ENCODE assay signal across 8 mouse cellular contexts in genomic region chr7:88129536-88130487, GRCm38 (mm10).
DNase-seq lines count a peak whose midpoint lies in the region; ATAC-seq lines count a peak whose summit lies in the region.

No protein-coding gene starts in this region.

- peak; percentile 7 for DNase-seq in adrenal gland, postnatal 14 days
- no peak for DNase-seq in adrenal gland, postnatal 4 days (ENCODE audit: low spot score in 2 of 2)
- peak; percentile 5 to 17 for DNase-seq in spleen, adult 18-20 months
- no peak for DNase-seq in spleen, postnatal 36 days (ENCODE audit: low spot score in 2 of 2)
- peak; percentile 53 for DNase-seq in hindbrain, embryonic 14.5 days (ENCODE audit: low spot score)

- H3K4me3 ChIP-seq in hindbrain, embryonic 14.5 days (replicated peaks; ENCODE audit: low read length), result peak overlapping the region; percentile 40
- H3K4me3 ChIP-seq in liver, embryonic 16.5 days (ENCODE audit: low read depth, low read length), result no peak overlapping the region

- H3K9me3 ChIP-seq in hindbrain, embryonic 14.5 days (ENCODE audit: control insufficient read depth, low read length), result no peaks in the 10 kb centered on the region
- no peaks in the 10 kb centered on the region for H3K9me3 ChIP-seq in liver, embryonic 16.5 days (replicated peaks; ENCODE audit: control insufficient read depth, low read length)

- H3K27ac ChIP-seq in hindbrain, embryonic 14.5 days, result 0 out of 2 replicates have a peak overlapping the region, but pooled peaks have one; percentile 41
- no peak overlapping the region for H3K27ac ChIP-seq in liver, embryonic 16.5 days (ENCODE audit: low read length)

- H3K4me2 ChIP-seq in hindbrain, embryonic 14.5 days (replicated peaks), result peak overlapping the region; percentile 67
- 0 out of 2 replicates have a peak overlapping the region, but pooled peaks have one; percentile 6 for H3K4me2 ChIP-seq in liver, embryonic 16.5 days (ENCODE audit: low read depth, low read length)

- ATAC-seq in hindbrain, embryonic 14.5 days (ENCODE audit: low FRiP score), result peak; percentile 92
- ATAC-seq in liver, embryonic 16.5 days (ENCODE audit: low read depth), result no peak
- 0 out of 2 replicates have a peak, but pooled peaks have one; percentile 30 for ATAC-seq in neutrophil, adult 5-6 weeks (ENCODE audit: extremely low read depth, insufficient number of reproducible peaks, low FRiP score, poor library complexity, severe bottlenecking)
- no peak for ATAC-seq in erythroid progenitor cell, adult 5-6 weeks (replicated peaks; ENCODE audit: low FRiP score, poor library complexity, severe bottlenecking)

- 7% methylated on average over 41 of the region's 41 CpGs for WGBS in hindbrain, embryonic 14.5 days
- 8% methylated on average over 41 of the region's 41 CpGs for WGBS in liver, embryonic 16.5 days (ENCODE audit: insufficient replicate concordance)

- H3K27me3 ChIP-seq in hindbrain, embryonic 14.5 days (ENCODE audit: control insufficient read depth, insufficient read depth, low read length), result peaks cover 4% of the 10 kb centered on the region; the same call in 1 of the 2 replicates
- H3K27me3 ChIP-seq in liver, embryonic 16.5 days (ENCODE audit: control insufficient read depth, insufficient read depth, low read depth, low read length), result peaks cover 9% of the 10 kb centered on the region

- H3K4me1 ChIP-seq in hindbrain, embryonic 14.5 days (replicated peaks; ENCODE audit: control insufficient read depth, insufficient read depth, low read length), result peaks cover 14% of the 10 kb centered on the region
- H3K4me1 ChIP-seq in liver, embryonic 16.5 days (ENCODE audit: control insufficient read depth, low read depth, low read length), result no peaks in the 10 kb centered on the region

- peak overlapping the region; percentile 64 for H3K9ac ChIP-seq in hindbrain, embryonic 14.5 days
- no peak overlapping the region for H3K9ac ChIP-seq in liver, embryonic 16.5 days (ENCODE audit: low read depth, low read length)

- H3K36me3 ChIP-seq in hindbrain, embryonic 14.5 days (replicated peaks; ENCODE audit: control insufficient read depth, insufficient read depth), result no peaks in the 10 kb centered on the region
- no peaks in the 10 kb centered on the region for H3K36me3 ChIP-seq in liver, embryonic 16.5 days (ENCODE audit: control insufficient read depth, insufficient read depth)

Comparison
In these comparisons a context has a peak if more than half of its experiments do, and no peak if none do; other contexts are left out.
1. DNase-seq: peak in adrenal gland, postnatal 14 days (single experiment), spleen, adult 18-20 months (2 of 2) and hindbrain, embryonic 14.5 days (single experiment); none in adrenal gland, postnatal 4 days (0 of 2) and spleen, postnatal 36 days (0 of 2).
2. ATAC-seq: peak in hindbrain, embryonic 14.5 days (single experiment) and neutrophil, adult 5-6 weeks (single experiment); none in liver, embryonic 16.5 days (single experiment) and erythroid progenitor cell, adult 5-6 weeks (single experiment).